Mouse (Mus musculus) left cerebral cortex, adult 2 months (tissue): ENCODE measurements around the gene Prkar1b. TPM values are rescaled to one million over a fixed set of nuclear protein-coding genes. Genes with fewer than 3 reads are reported as not detected.

Experiments used
- DNase-seq, 2 experiments: peaks; one replicate each; pipeline ENCODE4 v3.0.0; 2021 to 2022; ENCODE audit warnings: low spot score in 2 of 2, mixed read lengths in 1 of 2; ENCODE audit errors: extremely low spot score in 1 of 2
- H3K27ac ChIP-seq: fragments of 200-600 bp; 2 replicates; pipeline ENCODE4 v1.8.1; 2022
- H3K4me3 ChIP-seq: fragments of 200-600 bp; 2 replicates; pipeline ENCODE4 v1.8.1; 2022
- CTCF ChIP-seq: fragments of 200-600 bp; IDR thresholded peaks from 2 replicates; pipeline ENCODE4 v1.8.1; 2022; ENCODE audit warnings: antibody characterized with exemption, mild to moderate bottlenecking, moderate library complexity
- intact Hi-C: fragments of 180-260 bp; cut with DNase I; formaldehyde crosslinking; loops from one replicate; pipeline ENCODE4 v1.15.1; 2025
- total RNA-seq, 2 experiments: library from RNA; stranded (reverse); gene quantifications; 2 replicates each; pipeline ENCODE4 v1.2.3; 2021

Prkar1b gene
- total RNA-seq, 2 experiments from 2014 or later, result 767 to 781 TPM

- DNase-seq, result no peak
- no peak for TF ChIP-seq CTCF
- no peak overlapping the region for H3K27ac ChIP-seq
- intact Hi-C loops, result loop anchor here (5.0 kb wide), 1 partner anchor 73 kb away; no protein-coding TSS in a partner anchor
- no peak overlapping the region for H3K4me3 ChIP-seq
Observed at GRCm38 (mm10) chr5:138974911-138975485, 174.8 kb downstream of the Prkar1b start.

GRCm38 (mm10) chr5:138973480-138973879 lies 176.3 kb downstream of the Prkar1b start:
- H3K4me3 ChIP-seq, result no peak overlapping the region
- intact Hi-C loops, result no loop called here
- no peak for TF ChIP-seq CTCF
- no peak overlapping the region for H3K27ac ChIP-seq
- no peak for DNase-seq

- Histone ChIP-seq H3K27ac (no peak overlapping the region), H3K4me3 (no peak overlapping the region)
- intact Hi-C loops, result no loop called here
- TF ChIP-seq CTCF, result no peak
- no peak for DNase-seq
Observed at GRCm38 (mm10) chr5:138971405-138971804, 178.4 kb downstream of the Prkar1b start.

- intact Hi-C loops, result no loop called here
- no peak overlapping the region for H3K27ac ChIP-seq
- no peak for DNase-seq
- H3K4me3 ChIP-seq, result no peak overlapping the region
- no peak for TF ChIP-seq CTCF
Observed at GRCm38 (mm10) chr5:138970056-138970490, 179.7 kb downstream of the Prkar1b start.

Other genes with a start within 250 kb of the Prkar1b start
- 10 to 100 TPM; 52.1 to 53.0 TPM for gene Pdgfa, start 152.6 kb downstream of the Prkar1b start, total RNA-seq
- gene Dnaaf5, start 222 bp upstream of the Prkar1b start, total RNA-seq, result 1 to 10 TPM; 7.4 to 8.2 TPM
- 100 to 1,000 TPM; 135 to 147 TPM for gene Sun1, start 50.6 kb upstream of the Prkar1b start, total RNA-seq
- gene Get4, start 102.3 kb upstream of the Prkar1b start, total RNA-seq, result 10 to 100 TPM; 44.8 to 48.9 TPM
- gene Adap1, start 175.6 kb upstream of the Prkar1b start, total RNA-seq, result 100 to 1,000 TPM; 242 to 256 TPM
- 10 to 100 TPM; 67.6 to 69.4 TPM for gene Cox19, start 201.4 kb upstream of the Prkar1b start, total RNA-seq
- not detected for gene Cyp2w1, start 202.6 kb upstream of the Prkar1b start, total RNA-seq
- 10 to 100 TPM; 12.5 to 13.9 TPM for gene Gpr146, start 227.7 kb upstream of the Prkar1b start, total RNA-seq